Mouse (Mus musculus) CD4-positive, CD25-positive, alpha-beta regulatory T cell, adult 2 months (primary cell): ENCODE data around the gene Mmd2.

Experiments used
- DNase-seq: peaks from one replicate; pipeline ENCODE4 v3.0.0-alpha.2; 2012; ENCODE audit warnings: low read depth, low spot score

Gene Mmd2

GRCm38 (mm10) chr5:142546344-142546743 is 62.3 kb downstream of the Mmd2 start:
- DNase-seq = no peak

- no peak for DNase-seq
Observed at GRCm38 (mm10) chr5:142545014-142545795, 63.4 kb downstream of the Mmd2 start.

GRCm38 (mm10) chr5:142537286-142537685 is 71.3 kb downstream of the Mmd2 start:
- DNase-seq = no peak

GRCm38 (mm10) chr5:142535388-142535787 is 73.2 kb downstream of the Mmd2 start:
- DNase-seq = no peak

GRCm38 (mm10) chr5:142529915-142530314 is 78.7 kb downstream of the Mmd2 start, which contains the start of gene Papolb:
Papolb (minus strand) TSS chr5:142530076.
- DNase-seq = no peak

- no peak for DNase-seq
Observed at GRCm38 (mm10) chr5:142524711-142525464, 83.7 kb downstream of the Mmd2 start.

- DNase-seq = no peak
Observed at GRCm38 (mm10) chr5:142521195-142521866, 87.3 kb downstream of the Mmd2 start.

- DNase-seq = no peak
Observed at GRCm38 (mm10) chr5:142520360-142520759, 88.2 kb downstream of the Mmd2 start.

GRCm38 (mm10) chr5:142518973-142519372 is 89.6 kb downstream of the Mmd2 start:
- no peak for DNase-seq
